Mouse (Mus musculus): ENCODE data around the gene Ltb4r2. TPM values are rescaled to one million over a fixed set of nuclear protein-coding genes. Genes with fewer than 3 reads are reported as not detected.
A peak's percentile ranks its signal among the peaks of the same experiment; 100 is the strongest.

Gene Ltb4r2
- polyA plus RNA-seq, 1 experiment from 2014 or later, result 1.8 TPM

DNA sequence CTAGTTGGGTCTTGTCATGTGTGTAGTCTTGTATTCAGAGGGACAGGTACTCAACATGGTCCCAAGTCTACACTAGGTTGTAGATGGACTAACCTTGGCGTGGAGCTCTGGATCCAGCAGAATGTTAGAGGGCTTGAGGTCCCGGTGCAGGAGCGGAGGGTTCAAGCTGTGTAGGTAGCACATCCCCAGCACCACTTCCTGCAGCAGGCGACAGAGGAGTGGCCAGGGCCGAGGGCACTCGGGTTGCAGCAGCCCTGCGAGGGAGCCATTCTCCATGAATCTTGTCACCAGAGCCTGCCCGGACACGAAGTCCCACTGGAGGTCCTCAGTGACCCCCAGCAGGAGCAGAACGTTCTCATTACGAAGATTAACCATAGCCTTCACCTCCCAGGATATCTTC is 26.5 kb downstream of the Ltb4r2 start:
- DNase-seq, result no peak
- no peak overlapping the region for H3K27ac ChIP-seq (ENCODE audit: low read depth)
- 39% methylated on average over 11 of the region's 11 CpGs for WGBS (ENCODE audit: insufficient replicate concordance)
- peaks cover 14% of the 10 kb centered on the region for H3K4me1 ChIP-seq (ENCODE audit: insufficient read depth)
- ATAC-seq, result no peak
- H3K4me3 ChIP-seq (ENCODE audit: low read depth, low read length), result peak overlapping the region; percentile 60
- TF ChIP-seq CTCF (IDR thresholded peaks at IDR 0.05; ENCODE audit: low read depth) (no peak), EP300 (IDR thresholded peaks at IDR 0.05; ENCODE audit: low read depth) (no peak)
- H3K9ac ChIP-seq (replicated peaks), result no peak overlapping the region
- no peaks in the 10 kb centered on the region for H3K36me3 ChIP-seq (replicated peaks; ENCODE audit: insufficient read depth, low read length)
- peak overlapping the region; percentile 94 for H3K4me2 ChIP-seq (ENCODE audit: low read depth, low read length)
- H3K9me3 ChIP-seq (ENCODE audit: low read length), result no peaks in the 10 kb centered on the region
- peaks cover 22% of the 10 kb centered on the region for H3K27me3 ChIP-seq (ENCODE audit: insufficient read depth, low read length)

- no peak within 1 kb of the TSS for H3K27ac ChIP-seq (ENCODE audit: low read depth)
Observed at GRCm38 (mm10) chr14:55788256-55789050, 27.2 kb downstream of the Ltb4r2 start, which contains the start of gene Ripk3. Gene Ripk3 (minus strand): TSS chr14:55788865.

GRCm38 (mm10) chr14:55793461-55793860 is 32.2 kb downstream of the Ltb4r2 start:
- Histone ChIP-seq H3K4me3 (ENCODE audit: low read depth, low read length) (no peak overlapping the region), H3K27ac (ENCODE audit: low read depth) (no peak overlapping the region), H3K4me1 (ENCODE audit: insufficient read depth) (peaks cover 4% of the 10 kb centered on the region), H3K36me3 (replicated peaks; ENCODE audit: insufficient read depth, low read length) (no peaks in the 10 kb centered on the region), H3K4me2 (ENCODE audit: low read depth, low read length) (no peak overlapping the region), H3K9ac (replicated peaks) (no peak overlapping the region), H3K9me3 (ENCODE audit: low read length) (no peaks in the 10 kb centered on the region), H3K27me3 (ENCODE audit: insufficient read depth, low read length) (peaks cover 1% of the 10 kb centered on the region; the same call in 1 of the 2 replicates)
- TF ChIP-seq CTCF (IDR thresholded peaks at IDR 0.05; ENCODE audit: low read depth) (no peak), EP300 (IDR thresholded peaks at IDR 0.05; ENCODE audit: low read depth) (no peak)
- ATAC-seq (no peak), DNase-seq (no peak)
- 57% methylated on average over 2 of the region's 2 CpGs for WGBS (ENCODE audit: insufficient replicate concordance)

More at GRCm38 (mm10) chr14:55788256-55789050, 27.2 kb downstream of the Ltb4r2 start, which contains the start of gene Ripk3:
- peaks cover 15% of the 10 kb centered on the region for H3K27me3 ChIP-seq (ENCODE audit: insufficient read depth, low read length)
- peak within 1 kb of the TSS; percentile 94 for H3K4me2 ChIP-seq (ENCODE audit: low read depth, low read length)
- 4% methylated on average over 40 of the region's 40 CpGs for WGBS (ENCODE audit: insufficient replicate concordance)
- H3K9ac ChIP-seq (replicated peaks), result peak within 1 kb of the TSS; percentile 62
- no peaks in the 10 kb centered on the region for H3K36me3 ChIP-seq (replicated peaks; ENCODE audit: insufficient read depth, low read length)
- no peak for TF ChIP-seq EP300 (IDR thresholded peaks at IDR 0.05; ENCODE audit: low read depth)
- peak; percentile 41 for TF ChIP-seq CTCF (IDR thresholded peaks at IDR 0.05; ENCODE audit: low read depth)
- peaks cover 14% of the 10 kb centered on the region for H3K4me1 ChIP-seq (ENCODE audit: insufficient read depth)
- H3K4me3 ChIP-seq (ENCODE audit: low read depth, low read length), result peak within 1 kb of the TSS; percentile 60
- H3K9me3 ChIP-seq (ENCODE audit: low read length), result no peaks in the 10 kb centered on the region
- DNase-seq (peak; percentile 61), ATAC-seq (peak; percentile 61)

GRCm38 (mm10) chr14:55793946-55794345 is 32.7 kb downstream of the Ltb4r2 start:
- no peak for TF ChIP-seq EP300 (IDR thresholded peaks at IDR 0.05; ENCODE audit: low read depth)
- no peak for TF ChIP-seq CTCF (IDR thresholded peaks at IDR 0.05; ENCODE audit: low read depth)
- 57% methylated on average over 2 of the region's 2 CpGs for WGBS (ENCODE audit: insufficient replicate concordance)
- H3K36me3 ChIP-seq (replicated peaks; ENCODE audit: insufficient read depth, low read length), result no peaks in the 10 kb centered on the region
- ATAC-seq (no peak), DNase-seq (no peak)
- H3K4me3 ChIP-seq (ENCODE audit: low read depth, low read length), result no peak overlapping the region
- no peak overlapping the region for H3K9ac ChIP-seq (replicated peaks)
- no peaks in the 10 kb centered on the region for H3K9me3 ChIP-seq (ENCODE audit: low read length)
- no peaks in the 10 kb centered on the region for H3K4me1 ChIP-seq (ENCODE audit: insufficient read depth)
- H3K27me3 ChIP-seq (ENCODE audit: insufficient read depth, low read length), result no peaks in the 10 kb centered on the region
- H3K27ac ChIP-seq (ENCODE audit: low read depth), result no peak overlapping the region
- no peak overlapping the region for H3K4me2 ChIP-seq (ENCODE audit: low read depth, low read length)

DNA sequence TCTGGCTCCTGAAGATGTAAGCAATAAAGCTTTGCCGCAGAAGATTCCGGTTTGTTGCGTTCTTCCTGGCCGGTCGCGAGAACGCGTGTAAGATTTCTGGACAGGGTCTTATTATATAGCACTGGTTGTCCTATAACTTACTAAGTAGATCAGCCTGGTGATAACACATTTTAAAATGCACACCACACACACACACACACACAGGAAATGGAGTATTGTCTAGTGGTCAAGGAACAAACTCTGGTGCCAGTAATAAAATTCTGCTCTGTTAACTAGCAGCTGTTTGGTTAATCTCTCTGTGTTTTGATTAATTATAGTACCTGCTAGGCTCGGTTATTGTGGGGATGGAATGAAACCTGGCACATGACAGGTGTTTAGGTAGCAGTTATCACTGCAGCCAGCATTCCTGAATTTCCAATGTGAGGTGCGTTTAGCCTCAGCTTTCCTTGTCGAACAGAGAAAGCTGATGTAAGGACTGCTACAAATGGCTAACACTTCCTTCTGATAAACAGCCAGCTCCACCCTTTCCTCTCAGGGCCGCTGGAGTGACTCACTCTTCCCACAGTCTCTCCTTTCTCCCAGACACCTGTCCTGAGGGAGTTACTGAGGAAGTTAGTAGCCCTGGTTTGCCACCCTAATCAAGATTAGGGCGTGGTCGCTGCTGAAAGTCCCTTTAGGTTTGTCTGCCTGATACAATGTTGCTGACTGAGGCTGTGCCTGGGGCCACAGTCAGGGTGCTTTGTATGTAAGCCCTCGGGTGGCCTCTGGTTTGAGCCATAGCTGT is 34.3 kb downstream of the Ltb4r2 start:
- no peak for ATAC-seq
- no peak overlapping the region for H3K4me2 ChIP-seq (ENCODE audit: low read depth, low read length)

More for the DNA sequence above, 34.3 kb downstream of the Ltb4r2 start:
- H3K36me3 ChIP-seq (replicated peaks; ENCODE audit: insufficient read depth, low read length), result no peaks in the 10 kb centered on the region
- 68% methylated on average over 15 of the region's 15 CpGs for WGBS (ENCODE audit: insufficient replicate concordance)
- no peak overlapping the region for H3K9ac ChIP-seq (replicated peaks)
- DNase-seq, result no peak
- no peaks in the 10 kb centered on the region for H3K4me1 ChIP-seq (ENCODE audit: insufficient read depth)
- H3K27ac ChIP-seq (ENCODE audit: low read depth), result no peak overlapping the region
- H3K4me3 ChIP-seq (ENCODE audit: low read depth, low read length), result no peak overlapping the region
- H3K27me3 ChIP-seq (ENCODE audit: insufficient read depth, low read length), result no peaks in the 10 kb centered on the region
- TF ChIP-seq CTCF (IDR thresholded peaks at IDR 0.05; ENCODE audit: low read depth) (no peak), EP300 (IDR thresholded peaks at IDR 0.05; ENCODE audit: low read depth) (no peak)
- no peaks in the 10 kb centered on the region for H3K9me3 ChIP-seq (ENCODE audit: low read length)

Other genes starting within 250 kb of the Ltb4r2 start
- not detected in 2 replicates for gene Nrl, start 236.4 kb upstream of the Ltb4r2 start, polyA plus RNA-seq (2015; fragmentation: Nextera tagmentation; extraction: Ambion mirVana)
- 19.9 and 20.7 TPM in 2 replicates for gene Pck2, start 221.2 kb upstream of the Ltb4r2 start, polyA plus RNA-seq (2015; fragmentation: Nextera tagmentation; extraction: Ambion mirVana)
- 59.9 and 62.7 TPM in 2 replicates for gene Dcaf11, start 201.4 kb upstream of the Ltb4r2 start, polyA plus RNA-seq (2015; fragmentation: Nextera tagmentation; extraction: Ambion mirVana)
- 1.3 and 1.4 TPM in 2 replicates for gene A730061H03Rik, start 201.0 kb upstream of the Ltb4r2 start, polyA plus RNA-seq (2015; fragmentation: Nextera tagmentation; extraction: Ambion mirVana)
- 1.8 and 4.6 TPM in 2 replicates for gene Fitm1, start 185.8 kb upstream of the Ltb4r2 start, polyA plus RNA-seq (2015; fragmentation: Nextera tagmentation; extraction: Ambion mirVana)
- 162 and 180 TPM in 2 replicates for gene Psme1, start 183.3 kb upstream of the Ltb4r2 start, polyA plus RNA-seq (2015; fragmentation: Nextera tagmentation; extraction: Ambion mirVana)
- 17.3 and 19.2 TPM in 2 replicates for gene Emc9, start 176.1 kb upstream of the Ltb4r2 start, polyA plus RNA-seq (2015; fragmentation: Nextera tagmentation; extraction: Ambion mirVana)
- gene Psme2, start 170.3 kb upstream of the Ltb4r2 start, polyA plus RNA-seq (2015; fragmentation: Nextera tagmentation; extraction: Ambion mirVana), result 222 and 231 TPM in 2 replicates
- 8.5 and 9.6 TPM in 2 replicates for gene Rnf31, start 169.7 kb upstream of the Ltb4r2 start, polyA plus RNA-seq (2015; fragmentation: Nextera tagmentation; extraction: Ambion mirVana)
- 18.6 and 19.4 TPM in 2 replicates for gene Irf9, start 157.9 kb upstream of the Ltb4r2 start, polyA plus RNA-seq (2015; fragmentation: Nextera tagmentation; extraction: Ambion mirVana)
- 1.5 and 2.2 TPM in 2 replicates for gene Rec8, start 143.4 kb upstream of the Ltb4r2 start, polyA plus RNA-seq (2015; fragmentation: Nextera tagmentation; extraction: Ambion mirVana)
- 14.7 and 16.6 TPM in 2 replicates for gene Ipo4, start 125.5 kb upstream of the Ltb4r2 start, polyA plus RNA-seq (2015; fragmentation: Nextera tagmentation; extraction: Ambion mirVana)
- 0.99 and 1.6 TPM in 2 replicates for gene Gm49378, start 123.5 kb upstream of the Ltb4r2 start, polyA plus RNA-seq (2015; fragmentation: Nextera tagmentation; extraction: Ambion mirVana)
- gene Tm9sf1, start 117.6 kb upstream of the Ltb4r2 start, polyA plus RNA-seq (2015; fragmentation: Nextera tagmentation; extraction: Ambion mirVana), result 39.3 and 42.8 TPM in 2 replicates
- gene Tssk4, start 111.2 kb upstream of the Ltb4r2 start, polyA plus RNA-seq (2015; fragmentation: Nextera tagmentation; extraction: Ambion mirVana), result 0.06 and 0.21 TPM in 2 replicates
- 16.0 and 16.1 TPM in 2 replicates for gene Mdp1, start 100.9 kb upstream of the Ltb4r2 start, polyA plus RNA-seq (2015; fragmentation: Nextera tagmentation; extraction: Ambion mirVana)
- gene Gmpr2, start 89.5 kb upstream of the Ltb4r2 start, polyA plus RNA-seq (2015; fragmentation: Nextera tagmentation; extraction: Ambion mirVana), result 15.0 and 17.4 TPM in 2 replicates
- gene Nedd8, start 89.3 kb upstream of the Ltb4r2 start, polyA plus RNA-seq (2015; fragmentation: Nextera tagmentation; extraction: Ambion mirVana), result 228 and 231 TPM in 2 replicates
- gene Tinf2, start 79.6 kb upstream of the Ltb4r2 start, polyA plus RNA-seq (2015; fragmentation: Nextera tagmentation; extraction: Ambion mirVana), result 11.5 and 14.1 TPM in 2 replicates
- 3.6 and 4.7 TPM in 2 replicates for gene Tgm1, start 47.5 kb upstream of the Ltb4r2 start, polyA plus RNA-seq (2015; fragmentation: Nextera tagmentation; extraction: Ambion mirVana)
- 18.5 and 21.2 TPM in 2 replicates for gene Rabggta, start 39.2 kb upstream of the Ltb4r2 start, polyA plus RNA-seq (2015; fragmentation: Nextera tagmentation; extraction: Ambion mirVana)
- gene Dhrs1, start 15.7 kb upstream of the Ltb4r2 start, polyA plus RNA-seq (2015; fragmentation: Nextera tagmentation; extraction: Ambion mirVana), result 98.6 and 103 TPM in 2 replicates
- 13.2 and 14.5 TPM in 2 replicates for gene Nop9, start 15.7 kb upstream of the Ltb4r2 start, polyA plus RNA-seq (2015; fragmentation: Nextera tagmentation; extraction: Ambion mirVana)
- gene Cideb, start 3.0 kb upstream of the Ltb4r2 start, polyA plus RNA-seq (2015; fragmentation: Nextera tagmentation; extraction: Ambion mirVana), result 191 and 192 TPM in 2 replicates
- 21.6 and 22.0 TPM in 2 replicates for gene Ltb4r1, start 4.5 kb downstream of the Ltb4r2 start, polyA plus RNA-seq (2015; fragmentation: Nextera tagmentation; extraction: Ambion mirVana)
- gene Adcy4, start 22.7 kb downstream of the Ltb4r2 start, polyA plus RNA-seq (2015; fragmentation: Nextera tagmentation; extraction: Ambion mirVana), result 1.5 and 1.7 TPM in 2 replicates
- 9.6 and 10.3 TPM in 2 replicates for gene Ripk3, start 27.4 kb downstream of the Ltb4r2 start, polyA plus RNA-seq (2015; fragmentation: Nextera tagmentation; extraction: Ambion mirVana)
- 0.41 and 0.63 TPM in 2 replicates for gene Nfatc4, start 61.7 kb downstream of the Ltb4r2 start, polyA plus RNA-seq (2015; fragmentation: Nextera tagmentation; extraction: Ambion mirVana)
- 0.63 and 0.70 TPM in 2 replicates for gene Nynrin, start 92.6 kb downstream of the Ltb4r2 start, polyA plus RNA-seq (2015; fragmentation: Nextera tagmentation; extraction: Ambion mirVana)
- 0.29 and 0.40 TPM in 2 replicates for gene Cbln3, start 123.0 kb downstream of the Ltb4r2 start, polyA plus RNA-seq (2015; fragmentation: Nextera tagmentation; extraction: Ambion mirVana)
- 4.6 and 5.2 TPM in 2 replicates for gene Khnyn, start 123.5 kb downstream of the Ltb4r2 start, polyA plus RNA-seq (2015; fragmentation: Nextera tagmentation; extraction: Ambion mirVana)
- gene Sdr39u1, start 138.9 kb downstream of the Ltb4r2 start, polyA plus RNA-seq (2015; fragmentation: Nextera tagmentation; extraction: Ambion mirVana), result 26.2 and 26.9 TPM in 2 replicates
- 0.59 and 1.7 TPM in 2 replicates for gene Cma1, start 183.2 kb downstream of the Ltb4r2 start, polyA plus RNA-seq (2015; fragmentation: Nextera tagmentation; extraction: Ambion mirVana)
- gene Cma2, start 189.6 kb downstream of the Ltb4r2 start, polyA plus RNA-seq (2015; fragmentation: Nextera tagmentation; extraction: Ambion mirVana), result not detected in 2 replicates